Mouse (Mus musculus) liver, adult (tissue): ENCODE measurements around the gene Prelp.
A peak's percentile ranks its signal among the peaks of the same experiment; 100 is the strongest.

Experiments
- GATA4 ChIP-seq: IDR thresholded peaks from 2 replicates; pipeline ENCODE4 v1.6.1; 2014; ENCODE audit warnings: mild to moderate bottlenecking, low read length; ENCODE audit not compliant: insufficient replicate concordance

The Prelp gene

DNA sequence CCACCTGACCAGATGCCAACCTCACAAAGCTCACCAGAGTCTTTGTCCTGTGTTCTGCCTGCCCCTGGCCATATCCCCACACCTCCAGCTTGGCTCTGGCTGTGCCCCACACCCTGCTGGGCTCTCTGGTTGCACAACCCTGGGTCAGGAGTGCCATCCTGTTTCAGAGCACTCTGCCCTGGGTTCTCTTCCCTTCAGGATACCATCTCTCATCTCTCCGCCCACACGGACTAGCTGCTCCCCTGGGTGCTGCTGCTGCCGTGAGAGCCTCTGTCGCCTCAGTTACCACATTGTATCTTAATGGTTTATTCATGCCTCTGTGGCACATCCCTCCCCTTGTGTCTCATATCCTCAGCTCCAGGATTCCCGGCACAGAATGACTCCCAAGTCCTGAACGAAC lies 34.8 kb downstream of the Prelp start:
- TF ChIP-seq GATA4: no peak

- no peak for TF ChIP-seq GATA4
These were observed 35.4 kb downstream of the Prelp start for GRCm38 (mm10) chr1:133885811-133886210.

DNA sequence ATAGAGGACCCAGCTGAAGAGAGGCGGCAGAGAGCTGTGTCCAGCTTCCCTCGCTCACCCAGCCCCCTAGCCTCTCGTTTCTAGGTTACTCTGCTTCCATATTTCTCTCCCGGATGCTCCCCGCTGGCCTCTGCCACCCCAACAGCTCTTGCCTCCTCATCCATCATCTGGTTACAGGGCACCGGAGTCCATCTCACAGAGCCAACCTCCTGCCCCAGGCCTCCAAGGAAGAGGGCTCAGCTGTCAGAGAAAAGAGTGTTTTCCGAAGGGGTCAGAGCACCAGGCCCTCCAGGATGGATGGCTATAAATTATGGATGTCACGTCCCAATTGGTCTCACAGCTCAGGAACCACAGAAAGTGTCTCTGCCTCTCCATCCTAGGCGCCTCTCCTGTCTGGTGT lies 36.5 kb downstream of the Prelp start:
- TF ChIP-seq GATA4: no peak

DNA sequence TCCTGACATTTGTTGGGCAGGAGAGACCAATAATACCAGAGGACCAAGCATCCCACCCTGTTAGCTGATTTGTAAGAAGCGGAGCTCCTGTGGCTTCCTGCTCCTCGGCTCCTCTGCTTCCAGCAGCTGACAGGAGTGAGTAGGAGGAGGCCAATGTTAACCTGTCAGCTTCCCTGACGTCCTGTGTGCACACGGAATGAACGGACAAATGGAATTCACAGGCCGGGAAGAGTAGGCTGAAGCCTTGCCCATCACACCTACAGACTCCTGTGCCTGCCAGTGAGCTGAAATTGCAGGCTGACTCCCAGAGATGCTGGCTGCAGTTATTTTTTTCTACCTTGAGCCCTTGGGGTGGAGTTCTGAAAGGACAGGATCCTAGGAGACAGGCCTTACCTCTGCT lies 37.1 kb downstream of the Prelp start:
- no peak for TF ChIP-seq GATA4

- no peak for TF ChIP-seq GATA4
These were observed 38.7 kb downstream of the Prelp start for GRCm38 (mm10) chr1:133882283-133883217.

- TF ChIP-seq GATA4: no peak
These were observed 39.4 kb downstream of the Prelp start for GRCm38 (mm10) chr1:133881813-133882212.

- TF ChIP-seq GATA4: peak; percentile 14; the same call in 1 of the 2 replicates
These were observed 42.3 kb downstream of the Prelp start for GRCm38 (mm10) chr1:133878825-133879423.

- TF ChIP-seq GATA4: no peak
These were observed 44.3 kb downstream of the Prelp start for GRCm38 (mm10) chr1:133876936-133877335.

DNA sequence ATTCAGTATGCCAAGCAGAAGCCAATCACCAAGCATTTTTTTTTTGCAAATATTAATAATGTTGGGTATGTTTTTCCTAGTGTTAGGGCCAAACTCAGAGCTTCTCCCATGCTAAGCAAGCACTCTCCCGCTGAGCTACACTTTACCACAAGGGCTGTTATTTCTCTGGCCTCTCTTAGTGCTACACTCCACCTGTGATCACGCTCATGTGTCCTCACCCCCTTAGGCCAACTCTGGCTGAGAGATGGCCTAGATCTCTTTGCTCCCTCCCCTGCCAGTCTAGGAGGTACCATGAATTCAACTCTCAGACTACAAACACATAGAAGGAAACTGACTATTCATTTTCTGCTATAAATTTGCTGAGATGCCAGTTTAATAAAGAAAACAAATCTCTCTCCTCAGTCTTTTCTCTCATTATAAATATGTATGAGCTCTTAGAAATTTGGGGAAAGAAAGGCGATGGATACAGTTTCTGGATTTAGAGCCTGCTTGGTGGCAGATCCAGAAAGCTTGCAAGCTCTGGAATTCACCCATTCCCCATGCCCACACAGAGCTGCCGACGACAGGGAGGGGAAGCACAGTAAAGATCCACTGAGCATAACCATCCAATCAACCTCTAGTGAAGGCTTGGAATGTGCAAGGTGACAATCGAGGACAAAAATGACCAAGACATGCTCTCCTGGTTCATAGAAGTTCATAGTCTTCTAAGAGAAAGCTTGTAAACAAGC lies 48.0 kb downstream of the Prelp start:
- no peak for TF ChIP-seq GATA4

- TF ChIP-seq GATA4: no peak
These were observed 50.0 kb downstream of the Prelp start for GRCm38 (mm10) chr1:133871241-133871640.

DNA sequence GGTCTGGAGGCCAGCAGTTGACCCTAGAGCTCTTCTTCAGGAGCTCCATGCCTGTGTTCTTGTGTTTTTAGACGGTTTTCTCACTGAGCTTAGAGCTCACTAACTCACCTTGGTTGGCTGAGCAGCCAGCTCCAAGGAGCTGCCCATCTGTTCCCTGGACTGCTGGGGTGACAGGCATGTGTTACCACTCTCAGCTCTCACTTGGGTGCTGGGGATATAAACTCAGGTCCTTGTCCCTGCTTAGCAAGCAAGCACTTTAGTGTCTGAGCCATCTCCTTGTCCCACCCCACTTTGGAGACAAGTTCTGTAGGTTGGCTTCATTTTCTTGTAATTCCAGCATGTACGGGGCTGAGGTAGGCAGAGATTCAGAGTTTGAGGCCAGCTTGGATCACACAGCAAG lies 52.0 kb downstream of the Prelp start:
- TF ChIP-seq GATA4: no peak

DNA sequence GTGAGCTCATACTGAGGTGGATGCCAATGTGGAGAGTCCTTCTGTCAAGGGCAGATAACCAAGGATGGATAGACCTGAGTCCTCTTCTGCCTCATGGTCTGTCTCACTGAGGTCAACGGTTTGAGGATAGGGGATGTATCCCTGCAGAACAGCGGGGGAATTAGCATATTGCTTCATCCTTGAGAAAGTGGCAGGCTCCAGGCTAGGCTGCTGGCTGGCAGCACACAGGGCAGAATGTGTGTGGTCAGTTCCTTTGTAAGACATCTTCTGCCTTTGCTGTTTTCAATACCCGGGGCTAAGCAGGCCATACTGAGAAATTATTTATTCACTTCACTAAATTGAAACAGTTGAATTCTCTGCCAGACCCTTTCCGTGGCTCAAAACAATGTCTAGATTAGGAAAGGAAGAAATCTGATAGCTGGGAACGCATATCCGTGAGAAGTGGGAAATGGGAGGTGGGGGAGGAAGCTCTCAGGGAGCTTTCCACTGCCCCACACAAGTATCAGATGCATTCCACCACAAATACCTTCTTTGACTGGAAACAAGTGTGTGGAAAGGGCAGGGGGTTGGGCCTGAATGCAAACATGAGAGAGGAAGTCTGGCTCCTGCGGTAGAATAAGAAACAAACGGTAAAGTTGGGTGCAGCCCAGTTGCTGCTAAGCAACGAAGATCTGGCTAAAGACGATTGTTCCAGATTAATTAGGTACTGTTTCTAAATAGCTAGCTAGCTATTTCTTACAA lies 57.8 kb downstream of the Prelp start:
- peak; percentile 69; the same call in 1 of the 2 replicates for TF ChIP-seq GATA4

DNA sequence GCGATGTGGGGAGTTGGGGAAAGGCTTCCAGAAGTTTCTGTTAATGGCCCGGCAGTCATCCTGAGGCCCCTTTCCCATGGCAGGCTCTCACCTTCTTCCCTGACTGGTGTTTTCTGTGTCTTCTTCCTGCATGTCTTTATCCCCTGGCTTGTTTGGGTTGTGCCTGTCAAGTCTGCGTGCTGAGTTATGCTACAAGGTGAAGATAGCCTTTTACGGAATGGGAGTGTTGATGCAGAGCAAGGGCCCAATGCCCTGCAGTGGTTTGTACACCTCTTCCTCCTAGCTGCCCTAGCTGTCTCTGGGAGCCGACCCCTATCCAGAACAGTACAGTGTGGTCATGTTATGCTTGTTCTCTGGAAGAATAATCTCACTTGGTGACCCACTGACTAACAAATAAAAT lies 60.2 kb downstream of the Prelp start:
- TF ChIP-seq GATA4: no peak
